Mouse (Mus musculus) heart, embryonic 13.5 days (tissue): Measurements from ENCODE around the gene Snx1. TPM values are rescaled to one million over a fixed set of nuclear protein-coding genes. Genes with fewer than 3 reads are reported as not detected.

Experiments
- ATAC-seq: fragments of 200-750 bp; cut with Nextera tagmentation; 2 replicates; pipeline ENCODE4 v1.8.0; 2017; ENCODE audit warnings: moderate TSS enrichment; ENCODE audit not compliant: insufficient number of reproducible peaks, low FRiP score, low TSS enrichment; ENCODE audit errors: extremely low read depth
- H3K27ac ChIP-seq: fragments of 300-500 bp; sonication (generic); replicated peaks from 2 replicates; pipeline ENCODE4 v1.5.1; 2015; ENCODE audit warnings: moderate library complexity, mild to moderate bottlenecking, inconsistent platforms
- H3K27me3 ChIP-seq: fragments of 300-500 bp; sonication (generic); replicated peaks from 2 replicates; pipeline ENCODE4 v1.6.1; 2015; ENCODE audit warnings: mild to moderate bottlenecking, inconsistent platforms
- H3K36me3 ChIP-seq: fragments of 300-500 bp; sonication (generic); 2 replicates; pipeline ENCODE4 v1.6.1; 2015; ENCODE audit warnings: mild to moderate bottlenecking, inconsistent platforms
- H3K4me1 ChIP-seq: fragments of 300-500 bp; sonication (generic); 2 replicates; pipeline ENCODE4 v1.6.1; 2015; ENCODE audit warnings: inconsistent platforms
- H3K4me2 ChIP-seq: fragments of 300-500 bp; sonication (generic); 2 replicates; pipeline ENCODE4 v1.6.1; 2015; ENCODE audit warnings: inconsistent platforms, mild to moderate bottlenecking, moderate library complexity
- H3K4me3 ChIP-seq: fragments of 300-500 bp; sonication (generic); 2 replicates; pipeline ENCODE4 v1.5.1; 2015; ENCODE audit warnings: moderate library complexity, mild to moderate bottlenecking, inconsistent platforms
- H3K9ac ChIP-seq: fragments of 300-500 bp; sonication (generic); 2 replicates; pipeline ENCODE4 v1.6.1; 2015; ENCODE audit warnings: inconsistent platforms, mild to moderate bottlenecking, moderate library complexity
- H3K9me3 ChIP-seq: fragments of 300-500 bp; sonication (generic); 2 replicates; pipeline ENCODE4 v1.6.1; 2016; ENCODE audit warnings: inconsistent platforms
- WGBS: fragments of 180-500 bp; shearing (Covaris S2); methylation state at CpG from one replicate; pipeline ENCODE4 v1.1.7; 2015; ENCODE audit warnings: mixed read lengths; 5-methylcytosine and 5-hydroxymethylcytosine counted together
- polyA plus RNA-seq: library from polyadenylated mRNA; unstranded; fragments of >200 nt; fragmentation: Nextera tagmentation; extraction: Ambion mirVana; gene quantifications from 2 replicates; pipeline ENCODE4 v1.2.1, GENCODE M21; 2015

The Snx1 gene
- 59.6 and 65.8 TPM in 2 replicates for polyA plus RNA-seq

DNA sequence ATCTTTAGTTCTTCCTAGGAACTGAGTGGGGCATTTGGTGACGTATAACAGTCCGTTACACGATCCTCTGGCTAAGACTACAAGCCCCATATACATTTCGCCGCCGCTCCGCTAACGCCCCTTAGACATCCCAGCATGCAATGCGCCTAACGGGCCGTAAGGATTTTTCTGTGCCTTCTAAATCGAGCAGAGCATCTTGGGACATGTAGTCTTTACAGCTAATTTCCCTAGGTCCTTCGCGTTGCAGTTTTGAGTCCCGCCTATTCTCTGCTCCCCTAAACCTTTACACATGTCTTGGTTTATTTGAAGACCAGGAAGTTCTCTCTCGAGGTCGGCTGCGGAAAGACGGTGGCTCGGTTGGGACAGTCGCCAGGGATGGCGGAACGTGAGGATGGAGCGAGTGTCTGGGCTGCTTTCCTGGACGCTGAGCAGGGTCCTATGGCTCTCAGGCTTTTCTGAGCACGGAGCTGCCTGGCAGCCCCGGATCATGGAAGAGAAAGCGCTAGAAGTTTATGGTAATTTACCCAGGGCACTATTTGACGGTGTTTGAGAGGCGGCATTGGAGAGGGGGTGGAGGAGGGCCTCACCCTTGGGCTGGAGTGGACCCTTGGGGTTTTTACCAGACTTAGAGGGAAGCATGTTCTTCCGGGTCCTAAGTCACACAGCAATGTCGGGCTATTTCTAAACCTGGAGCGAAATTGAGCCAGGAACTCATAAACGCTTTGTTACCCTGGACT is at the start of gene Snx1, which contains the start of gene Ciao2a:
TSS of gene Snx1 (minus strand) at position 132 of the 737 bp plus-strand sequence.
TSS of gene Ciao2a (plus strand) at position 156 of the 737 bp plus-strand sequence.
- H3K4me3 ChIP-seq: peak within 1 kb of the TSS; percentile 89
- ATAC-seq: peak; percentile 69; the same call in 1 of the 2 replicates

DNA sequence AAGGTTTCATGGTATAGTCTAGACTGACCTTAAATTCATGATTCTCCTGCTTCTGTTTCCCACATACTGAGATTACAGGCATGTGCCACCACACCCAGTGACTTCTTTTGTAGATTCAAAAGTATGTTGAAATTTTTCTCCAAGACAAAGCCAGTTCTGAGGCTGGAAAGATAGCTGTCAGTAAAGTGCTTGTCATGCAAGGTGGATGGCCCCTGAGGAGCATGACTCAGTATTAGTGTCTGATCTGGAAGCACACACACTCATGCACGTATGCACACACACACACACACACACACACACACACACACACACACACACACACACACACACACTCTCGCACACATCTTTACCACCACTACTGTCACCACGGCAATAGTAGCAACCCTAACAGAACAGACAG is 48.6 kb upstream of the Snx1 start:
- 91% methylated on average over 3 of the region's 3 CpGs for WGBS
- H3K27ac ChIP-seq: no peak overlapping the region

More for the DNA sequence above, at the start of gene Snx1, which contains the start of gene Ciao2a:
- Histone ChIP-seq H3K4me2 (peak within 1 kb of the TSS; percentile 91), H3K36me3 (peaks cover 33% of the 10 kb centered on the region), H3K27ac (peak within 1 kb of the TSS; percentile 91), H3K27me3 (no peaks in the 10 kb centered on the region), H3K4me1 (peaks cover 42% of the 10 kb centered on the region), H3K9ac (peak within 1 kb of the TSS; percentile 88), H3K9me3 (no peaks in the 10 kb centered on the region)
- WGBS: under 1% methylated on average over 34 of the region's 34 CpGs

DNA sequence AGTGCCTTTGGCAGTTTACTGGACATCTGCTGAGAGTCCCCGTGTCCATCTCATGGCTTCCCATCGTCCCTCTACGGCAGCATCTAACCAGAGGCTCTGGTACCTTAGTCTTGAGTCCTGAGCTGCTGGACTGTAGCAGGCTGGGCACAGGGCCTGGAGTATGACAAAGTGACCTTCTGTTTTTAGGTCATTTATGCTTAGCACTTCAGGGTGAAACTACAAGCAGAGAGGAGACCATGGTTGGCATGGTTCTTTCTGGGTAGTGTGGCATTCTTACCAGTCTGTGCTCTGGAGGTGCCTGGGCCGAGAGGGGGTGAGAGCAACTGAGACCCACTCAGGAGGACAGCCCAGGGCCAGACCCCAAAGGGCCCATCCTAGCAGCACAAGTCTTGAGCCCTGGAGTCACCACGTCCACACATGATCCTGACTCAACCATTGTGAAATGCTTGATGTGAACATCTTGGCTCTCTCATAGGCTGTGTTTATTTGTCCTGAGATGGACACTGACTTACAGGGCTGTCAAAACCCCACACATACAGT is 47.0 kb upstream of the Snx1 start:
- WGBS: 86% methylated on average over 5 of the region's 5 CpGs
- H3K36me3 ChIP-seq: no peaks in the 10 kb centered on the region
- H3K27ac ChIP-seq: no peak overlapping the region
- H3K4me2 ChIP-seq: no peak overlapping the region
- H3K4me3 ChIP-seq: no peak overlapping the region
- H3K9ac ChIP-seq: no peak overlapping the region
- peaks cover 28% of the 10 kb centered on the region for H3K4me1 ChIP-seq
- H3K27me3 ChIP-seq: no peaks in the 10 kb centered on the region
- no peaks in the 10 kb centered on the region for H3K9me3 ChIP-seq
- ATAC-seq: no peak

More for the DNA sequence above, 48.6 kb upstream of the Snx1 start:
- Histone ChIP-seq H3K9ac (no peak overlapping the region), H3K27me3 (no peaks in the 10 kb centered on the region), H3K4me2 (no peak overlapping the region), H3K4me3 (no peak overlapping the region), H3K9me3 (no peaks in the 10 kb centered on the region), H3K36me3 (no peaks in the 10 kb centered on the region), H3K4me1 (peaks cover 19% of the 10 kb centered on the region)
- no peak for ATAC-seq

DNA sequence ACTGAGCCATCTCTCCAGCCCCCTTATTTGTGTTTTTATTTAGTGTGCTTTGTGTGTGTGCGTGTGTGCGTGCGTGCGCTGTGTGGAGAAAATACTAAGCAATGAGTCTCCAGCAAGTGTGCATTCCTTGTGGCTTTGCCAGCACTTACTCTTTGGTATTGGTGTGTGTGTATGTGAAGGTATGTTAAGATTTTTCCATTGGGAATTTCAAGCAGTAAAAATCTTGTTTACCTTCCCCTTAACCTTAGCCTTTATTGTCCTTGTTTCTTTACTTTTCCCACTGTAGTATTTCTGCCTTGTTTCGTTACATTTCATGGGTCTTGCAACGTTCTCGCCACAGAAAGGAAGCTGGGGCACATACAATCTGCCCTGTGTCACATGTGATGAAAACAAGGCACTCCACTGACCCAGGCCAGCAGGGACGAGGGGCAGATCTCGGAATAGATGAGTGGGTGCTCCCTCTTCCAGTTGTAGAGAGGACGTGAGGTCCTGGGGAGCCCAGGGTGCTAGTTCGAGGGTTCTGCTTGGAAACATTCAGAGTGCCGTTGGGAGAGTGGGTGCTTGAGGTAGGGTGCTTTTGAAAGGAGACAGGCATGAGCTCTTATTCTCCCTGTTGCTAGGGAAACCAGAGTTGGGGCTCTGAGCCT is 45.0 kb upstream of the Snx1 start:
- Histone ChIP-seq H3K27ac (0 out of 2 replicates have a peak overlapping the region, but pooled peaks have one; percentile 0), H3K4me1 (peaks cover 41% of the 10 kb centered on the region), H3K36me3 (no peaks in the 10 kb centered on the region), H3K27me3 (no peaks in the 10 kb centered on the region), H3K9me3 (no peaks in the 10 kb centered on the region), H3K4me3 (no peak overlapping the region), H3K9ac (no peak overlapping the region), H3K4me2 (no peak overlapping the region)
- WGBS: 55% methylated on average over 12 of the region's 12 CpGs
- ATAC-seq: no peak

DNA sequence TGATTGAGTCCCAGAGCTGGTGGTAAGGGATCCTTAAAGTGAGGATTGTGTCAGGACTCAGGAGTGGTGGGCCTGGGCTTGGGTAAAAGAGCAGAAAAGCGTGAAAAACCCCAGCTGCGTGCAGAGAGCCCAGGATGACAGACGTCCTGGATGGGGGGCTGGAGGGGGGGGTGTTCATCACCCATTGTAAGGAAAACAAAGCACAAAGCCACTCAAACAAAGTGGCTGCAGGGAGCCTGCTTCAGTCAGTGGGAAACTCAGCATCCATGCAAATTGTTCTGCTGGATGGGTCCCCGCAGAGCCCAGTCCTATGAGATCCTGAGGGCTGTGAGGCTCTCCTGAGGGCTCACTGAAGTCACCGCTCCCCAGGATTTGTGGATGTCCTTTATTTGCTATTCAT is 44.1 kb upstream of the Snx1 start:
- Histone ChIP-seq H3K27me3 (no peaks in the 10 kb centered on the region), H3K4me2 (no peak overlapping the region), H3K9ac (no peak overlapping the region), H3K4me1 (peaks cover 46% of the 10 kb centered on the region), H3K27ac (no peak overlapping the region), H3K9me3 (no peaks in the 10 kb centered on the region), H3K36me3 (no peaks in the 10 kb centered on the region), H3K4me3 (no peak overlapping the region)
- 61% methylated on average over 5 of the region's 5 CpGs for WGBS
- ATAC-seq: no peak

- no peak overlapping the region for H3K9ac ChIP-seq
- no peaks in the 10 kb centered on the region for H3K36me3 ChIP-seq
- no peak overlapping the region for H3K4me2 ChIP-seq
- no peak for ATAC-seq
- no peak overlapping the region for H3K27ac ChIP-seq
- H3K4me3 ChIP-seq: no peak overlapping the region
- peaks cover 46% of the 10 kb centered on the region for H3K4me1 ChIP-seq
- 16% methylated on average over 1 of the region's 1 CpGs for WGBS
- H3K9me3 ChIP-seq: no peaks in the 10 kb centered on the region
- no peaks in the 10 kb centered on the region for H3K27me3 ChIP-seq
Measured at GRCm38 (mm10) chr9:66168233-66168632, 41.8 kb upstream of the Snx1 start.

DNA sequence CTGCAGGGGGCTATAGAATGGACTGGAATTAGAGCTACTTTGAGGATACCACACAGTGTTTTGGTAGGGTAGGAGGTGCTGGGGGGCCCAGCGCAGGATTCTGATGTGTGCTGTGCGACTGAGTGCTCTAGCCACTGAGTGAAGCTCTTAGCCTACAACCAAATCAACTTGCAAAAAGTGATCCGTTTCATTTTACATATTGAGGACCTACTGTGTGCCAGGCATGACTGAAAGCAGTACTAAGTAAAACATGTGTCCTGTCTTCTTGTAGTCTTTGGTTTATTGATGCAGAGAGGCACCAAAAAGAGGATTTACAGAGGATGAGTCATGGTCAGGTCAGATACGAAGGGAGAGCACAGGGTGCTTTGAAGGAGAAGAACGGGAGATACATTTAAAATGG is 40.8 kb upstream of the Snx1 start:
- no peak overlapping the region for H3K9ac ChIP-seq
- H3K4me2 ChIP-seq: no peak overlapping the region
- no peak for ATAC-seq
- H3K27ac ChIP-seq: no peak overlapping the region
- H3K4me1 ChIP-seq: peaks cover 51% of the 10 kb centered on the region
- no peaks in the 10 kb centered on the region for H3K36me3 ChIP-seq
- H3K9me3 ChIP-seq: no peaks in the 10 kb centered on the region
- H3K4me3 ChIP-seq: no peak overlapping the region
- no peaks in the 10 kb centered on the region for H3K27me3 ChIP-seq
- 77% methylated on average over 5 of the region's 5 CpGs for WGBS

DNA sequence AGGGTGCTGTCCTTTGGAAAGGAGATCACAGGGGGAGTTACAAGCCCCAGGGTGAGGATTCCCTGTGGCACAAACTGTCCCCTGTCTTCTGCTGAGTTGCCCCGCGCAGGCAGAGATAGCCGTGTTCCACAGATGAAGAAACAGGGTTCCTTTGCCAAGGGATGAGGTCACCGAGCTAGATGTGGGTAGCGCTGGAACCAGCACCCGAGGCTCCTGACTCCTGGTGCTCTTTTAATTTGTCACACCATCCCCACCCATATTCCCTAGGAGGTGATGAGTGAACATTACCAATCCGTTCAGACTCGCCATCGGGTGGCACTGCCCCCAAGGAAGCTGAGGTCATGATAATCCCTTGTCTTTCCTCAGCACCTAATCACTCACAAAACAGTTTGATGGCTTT is 36.6 kb upstream of the Snx1 start:
- Histone ChIP-seq H3K36me3 (no peaks in the 10 kb centered on the region), H3K4me1 (peaks cover 28% of the 10 kb centered on the region), H3K9ac (no peak overlapping the region), H3K4me3 (no peak overlapping the region), H3K9me3 (no peaks in the 10 kb centered on the region), H3K27ac (no peak overlapping the region), H3K4me2 (no peak overlapping the region), H3K27me3 (peaks cover 12% of the 10 kb centered on the region)
- WGBS: 61% methylated on average over 9 of the region's 9 CpGs
- ATAC-seq: no peak

DNA sequence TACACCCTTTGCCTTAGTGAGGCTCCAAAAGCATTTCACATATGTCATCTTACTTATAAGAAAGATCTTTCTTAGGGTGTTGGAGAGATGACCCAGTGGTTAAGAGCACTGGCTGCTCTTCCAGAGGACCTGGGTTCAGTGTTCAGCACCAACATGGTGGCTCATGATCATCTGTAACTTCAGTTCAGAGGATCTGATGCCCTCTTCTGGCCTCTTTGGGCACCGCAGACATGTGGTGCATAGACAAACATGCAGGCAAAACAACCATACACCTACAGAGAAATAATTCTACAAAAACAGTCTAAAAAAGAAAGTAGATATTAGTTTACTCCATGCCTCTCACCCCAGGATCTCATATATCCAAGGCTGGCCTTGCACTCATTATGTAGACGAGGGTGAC is 33.8 kb upstream of the Snx1 start:
- WGBS: 88% methylated on average over 2 of the region's 2 CpGs
- ATAC-seq: no peak
- Histone ChIP-seq H3K27me3 (peaks cover 28% of the 10 kb centered on the region), H3K27ac (no peak overlapping the region), H3K9ac (no peak overlapping the region), H3K4me2 (no peak overlapping the region), H3K4me3 (no peak overlapping the region), H3K36me3 (no peaks in the 10 kb centered on the region), H3K4me1 (peaks cover 14% of the 10 kb centered on the region), H3K9me3 (no peaks in the 10 kb centered on the region)

DNA sequence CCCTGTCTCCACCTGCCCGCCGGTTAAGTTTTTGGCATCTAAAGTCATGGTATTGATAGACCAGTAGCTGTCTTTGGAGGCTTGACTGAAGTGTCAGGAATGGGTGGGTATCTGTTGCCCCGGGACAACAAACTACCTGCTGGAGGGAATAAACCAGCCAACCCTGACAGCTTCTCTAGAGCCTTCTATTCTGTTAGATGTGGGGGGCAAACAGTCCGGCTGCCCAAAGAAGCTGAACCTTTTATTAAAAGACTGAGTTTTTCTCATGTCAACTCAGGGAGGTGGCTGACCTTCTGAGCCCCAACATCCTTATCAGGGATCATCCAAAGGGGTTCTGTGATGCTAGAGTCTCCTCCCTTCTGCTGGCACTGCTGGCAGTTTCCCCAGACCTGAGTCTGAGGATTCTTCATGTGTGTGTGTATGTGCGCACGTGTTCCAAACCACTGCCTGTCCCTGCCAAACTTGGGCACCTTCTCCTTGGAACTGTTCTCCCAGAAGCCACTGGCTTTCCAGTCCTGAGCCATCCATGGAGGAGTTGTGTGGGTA is 32.6 kb upstream of the Snx1 start:
- no peak overlapping the region for H3K27ac ChIP-seq
- peaks cover 14% of the 10 kb centered on the region for H3K4me1 ChIP-seq
- H3K9ac ChIP-seq: no peak overlapping the region; the same call in 1 of the 2 replicates
- peaks cover 28% of the 10 kb centered on the region for H3K27me3 ChIP-seq
- H3K9me3 ChIP-seq: no peaks in the 10 kb centered on the region
- H3K36me3 ChIP-seq: no peaks in the 10 kb centered on the region
- ATAC-seq: no peak
- H3K4me3 ChIP-seq: peak overlapping the region; percentile 56
- H3K4me2 ChIP-seq: peak overlapping the region; percentile 78
- 76% methylated on average over 6 of the region's 6 CpGs for WGBS
